Mouse (Mus musculus): ENCODE results near the gene Faap100.

Faap100 gene

DNA sequence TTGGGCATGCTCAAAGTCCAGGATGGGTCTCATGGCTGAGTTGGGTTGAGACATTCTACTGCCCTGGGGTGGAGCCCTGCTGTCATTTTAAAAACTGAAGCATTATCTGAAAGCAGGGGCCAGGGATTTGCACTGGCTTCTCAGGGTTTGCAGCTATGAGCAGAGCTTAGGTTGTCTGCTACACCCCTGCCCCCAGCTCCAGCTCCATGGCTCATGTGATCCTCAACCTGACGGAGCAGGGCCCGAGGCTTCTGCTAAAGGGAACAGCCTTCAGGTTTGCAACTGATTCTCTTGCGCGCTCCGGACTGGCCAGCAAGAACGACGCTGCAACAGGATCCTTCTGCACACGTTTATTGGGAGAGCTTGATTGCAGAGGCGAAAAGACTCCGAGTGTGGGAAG lies 58.4 kb downstream of the Faap100 start:
- no peak for DNase-seq (ENCODE audit: low read depth, low spot score)

- DNase-seq (ENCODE audit: low read depth, low spot score) = no peak
Observed at GRCm38 (mm10) chr11:120319310-120319709, 59.3 kb downstream of the Faap100 start.
